Mouse (Mus musculus) ovary, adult 18-20 months (tissue): ENCODE measurements around the gene Gm12248.
A peak's percentile ranks its signal among the peaks of the same experiment; 100 is the strongest.
"Not testable (repeated sequence)": the region's sequence is repeated elsewhere in the genome, so short reads cannot be mapped to it uniquely, and the experiment has no call there.

ENCODE experiments used
- DNase-seq: peaks from one replicate; pipeline ENCODE4 v3.0.0; 2022; ENCODE audit warnings: low spot score, mixed read lengths

Gm12248 gene

GRCm38 (mm10) chr11:58102581-58103343 is 9.8 kb upstream of the Gm12248 start:
- DNase-seq, result no peak

- no peak for DNase-seq
Observed at GRCm38 (mm10) chr11:58102146-58102545, 9.2 kb upstream of the Gm12248 start.

DNA sequence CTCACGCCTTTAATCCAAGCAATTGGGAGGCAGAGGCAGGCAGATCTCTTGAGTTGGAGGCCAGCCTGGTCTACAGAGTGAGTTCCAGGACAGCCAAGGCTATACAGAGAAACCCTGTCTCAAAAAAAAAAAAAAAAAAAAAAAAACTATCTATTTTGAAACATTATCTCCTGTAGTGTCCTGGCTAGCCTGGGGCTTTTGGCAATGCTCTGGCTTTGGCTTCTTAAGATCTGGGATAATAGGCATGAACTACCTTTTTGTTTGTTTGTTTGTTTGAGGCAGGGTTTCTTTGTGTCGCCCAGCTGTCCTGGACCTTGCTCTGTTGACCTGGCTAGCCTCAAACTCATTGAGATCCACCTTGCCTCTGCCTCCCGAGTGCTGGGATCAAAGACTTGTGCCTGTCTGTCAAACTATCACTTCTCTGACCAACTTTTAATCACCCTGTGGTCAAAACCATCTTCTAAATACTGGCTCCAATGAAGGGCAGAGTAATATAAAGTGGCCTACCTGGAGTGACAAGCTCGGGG is 8.3 kb upstream of the Gm12248 start:
- DNase-seq, result no peak

DNA sequence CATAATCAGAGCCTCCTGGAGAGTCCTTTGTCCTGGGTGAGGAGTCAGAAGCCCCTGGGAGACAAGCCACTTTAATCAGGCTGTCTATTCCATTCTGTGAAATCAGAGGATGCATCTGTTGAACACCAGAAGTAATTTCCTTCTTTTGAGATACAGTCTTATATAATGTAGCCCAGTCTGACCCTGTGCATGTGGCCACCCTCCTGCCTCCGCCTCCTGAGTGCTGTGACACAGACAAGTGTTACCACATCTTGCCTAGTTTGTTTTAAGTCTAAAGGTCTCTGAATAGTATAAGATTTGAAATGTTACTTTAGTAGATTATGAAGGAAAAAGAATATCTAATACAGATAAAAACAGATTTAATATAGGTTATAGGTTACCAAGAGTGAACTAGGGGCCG is 7.1 kb upstream of the Gm12248 start:
- DNase-seq, result no peak

DNA sequence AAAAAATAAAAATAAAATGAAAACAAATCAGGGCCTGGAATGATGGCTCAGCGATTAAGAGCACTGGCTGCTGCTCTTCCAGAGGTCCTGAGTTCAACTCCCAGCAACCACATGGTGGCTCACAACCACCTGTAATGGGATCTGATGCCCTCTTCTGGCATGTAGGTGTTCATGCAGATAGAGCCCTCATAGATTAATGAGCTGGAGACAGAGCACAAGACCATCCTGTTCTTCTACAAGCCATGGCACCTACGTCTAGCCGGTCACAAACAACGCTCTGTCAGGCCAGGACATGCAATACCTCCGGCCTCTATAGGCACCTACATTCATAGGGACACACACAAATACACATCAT is 5.4 kb upstream of the Gm12248 start:
- not testable (repeated sequence) for DNase-seq

GRCm38 (mm10) chr11:58097621-58098365 is 4.9 kb upstream of the Gm12248 start:
- no peak for DNase-seq

DNA sequence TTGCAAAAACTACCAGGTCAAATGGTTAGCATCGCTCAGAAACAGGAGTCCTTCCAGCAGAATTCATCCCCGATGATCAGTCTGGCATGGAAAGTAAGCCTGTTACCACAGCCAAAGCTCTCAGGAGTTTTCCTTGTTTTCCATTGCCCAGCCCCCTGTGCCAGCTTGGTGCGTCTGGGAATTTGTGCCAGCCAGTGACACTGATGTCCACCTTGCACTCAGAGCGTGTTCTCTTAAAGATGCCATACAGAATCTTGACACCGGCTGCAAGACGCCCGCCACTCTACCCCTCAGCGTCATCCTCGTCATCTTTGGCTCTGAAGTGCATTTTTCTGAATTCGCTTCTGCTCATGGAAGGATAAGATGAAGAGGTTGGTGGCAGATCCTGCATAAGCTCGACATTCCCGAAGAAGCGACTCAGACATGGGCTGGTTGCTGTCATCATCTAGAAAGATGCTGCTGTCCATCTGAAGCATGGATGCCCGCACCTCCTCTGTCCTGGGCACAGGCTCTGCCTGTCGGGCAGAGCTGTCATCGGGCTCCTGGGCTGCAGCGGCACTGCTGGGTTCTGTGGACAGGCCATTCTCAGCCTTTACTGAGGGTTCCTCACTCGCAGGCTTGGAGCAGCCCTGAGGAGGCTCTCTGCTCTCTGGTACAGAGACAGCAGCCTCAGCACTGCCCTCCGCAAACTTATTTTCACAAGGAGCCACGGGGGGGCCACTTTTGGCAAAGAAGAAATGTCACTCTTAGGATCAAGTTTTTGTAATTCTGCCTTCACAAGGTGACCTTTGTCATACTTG is 4.1 kb upstream of the Gm12248 start:
- no peak for DNase-seq

DNA sequence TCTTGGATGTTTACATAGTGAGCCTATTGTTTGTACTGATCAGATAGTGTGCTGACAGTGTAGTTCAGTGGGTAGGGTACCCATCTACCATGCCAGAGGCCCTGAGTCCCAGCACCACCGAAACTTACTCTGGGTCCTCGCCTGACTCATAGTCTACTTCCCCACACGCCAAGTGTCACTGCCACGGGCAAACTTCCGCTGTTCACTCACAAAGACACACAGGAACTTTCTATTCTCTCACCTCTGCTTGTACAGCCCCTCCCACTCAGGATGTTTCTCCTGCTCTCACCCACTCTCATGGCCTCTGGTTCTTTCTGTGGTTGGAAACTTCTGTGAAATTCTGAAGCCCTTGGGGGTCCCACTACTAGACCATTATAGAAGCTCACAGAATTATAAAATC is 3.2 kb upstream of the Gm12248 start:
- DNase-seq, result no peak

- DNase-seq, result no peak
Observed at GRCm38 (mm10) chr11:58095561-58095960, 2.6 kb upstream of the Gm12248 start.

DNA sequence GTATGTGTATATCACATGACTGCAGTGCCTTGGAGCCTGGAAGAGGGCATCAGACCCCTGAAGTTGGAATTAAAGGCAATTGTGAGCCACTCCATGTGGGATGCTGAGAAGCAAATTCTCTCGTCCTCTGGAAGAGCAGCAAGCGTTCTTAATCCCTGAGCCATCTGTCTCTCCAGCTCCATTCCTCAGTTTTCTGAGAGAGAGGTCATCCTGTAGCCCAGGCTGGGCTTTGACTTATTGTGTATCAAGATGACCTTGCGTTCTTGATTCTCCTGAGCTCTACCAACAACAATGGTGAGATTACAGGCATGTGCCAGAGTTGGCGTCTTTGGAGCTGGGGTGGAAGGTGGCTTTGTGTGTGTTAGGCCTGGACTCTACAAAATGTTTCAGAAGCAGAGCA is 1.8 kb upstream of the Gm12248 start:
- DNase-seq, result no peak

- DNase-seq, result no peak
Observed at GRCm38 (mm10) chr11:58092541-58092940, 393 bp downstream of the Gm12248 start.

DNA sequence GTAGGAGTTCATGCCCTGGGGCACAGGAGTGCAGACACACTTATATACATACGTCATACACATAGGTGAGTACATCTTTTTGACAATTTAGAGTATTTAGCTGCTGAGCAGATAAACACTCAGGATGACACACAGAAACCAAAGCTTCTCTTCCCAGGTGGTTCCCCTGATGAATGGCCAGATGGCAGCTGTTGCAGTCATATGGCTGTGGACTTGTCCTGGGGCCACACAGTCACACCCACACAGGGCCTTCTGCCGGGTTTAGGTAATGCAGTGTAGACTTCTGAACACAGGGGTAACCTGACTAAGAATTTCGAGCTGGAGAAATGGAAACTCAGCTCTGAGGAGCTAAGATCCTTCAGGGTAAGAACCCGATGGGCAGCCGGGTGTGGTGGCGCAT is 11.2 kb downstream of the Gm12248 start:
- no peak for DNase-seq

- DNase-seq, result no peak
Observed at GRCm38 (mm10) chr11:58077270-58077669, 15.7 kb downstream of the Gm12248 start.

DNA sequence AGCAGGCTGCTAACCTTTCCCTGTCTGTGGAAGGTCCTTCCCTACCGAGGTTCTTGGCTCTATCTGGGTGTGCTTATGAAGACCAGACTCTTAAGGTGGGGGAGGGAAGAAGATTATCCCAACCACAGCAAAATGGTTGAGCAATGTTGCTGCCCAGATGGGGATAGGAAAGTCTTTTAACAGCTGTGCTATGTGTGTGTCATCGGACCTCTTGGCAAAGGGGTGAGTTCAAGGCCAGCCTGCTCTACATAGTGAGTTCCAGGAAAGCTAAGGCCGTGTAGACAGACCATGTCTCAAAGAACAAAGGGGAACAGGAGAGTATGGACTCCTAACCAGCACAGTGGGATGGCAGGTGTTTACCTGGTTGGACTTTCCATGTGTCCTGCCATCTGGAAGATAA is 20.0 kb downstream of the Gm12248 start:
- no peak for DNase-seq

GRCm38 (mm10) chr11:58065025-58065424 is 27.9 kb downstream of the Gm12248 start:
- DNase-seq, result no peak

DNA sequence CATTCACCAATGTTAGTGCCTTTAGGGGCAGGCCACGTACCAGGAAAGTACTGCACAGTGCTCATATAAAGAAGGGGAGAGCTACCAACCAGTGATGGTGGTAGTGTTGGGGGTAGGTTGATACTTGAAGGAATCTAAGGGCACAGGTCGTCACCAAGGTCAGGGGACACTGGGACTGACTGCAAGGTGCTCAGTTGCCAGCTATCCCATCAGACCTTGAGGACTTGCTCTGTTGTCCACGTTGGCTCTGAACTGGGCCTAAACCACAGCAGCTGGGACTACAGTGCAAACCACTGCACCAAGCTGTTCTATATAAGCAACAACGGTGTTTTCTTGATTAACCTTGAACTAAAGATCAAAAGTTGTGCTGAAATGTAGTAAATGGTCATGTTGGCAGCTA is 30.3 kb downstream of the Gm12248 start:
- no peak for DNase-seq

GRCm38 (mm10) chr11:58061218-58061617 is 31.7 kb downstream of the Gm12248 start:
- DNase-seq, result not testable (repeated sequence)

GRCm38 (mm10) chr11:58059752-58060151 is 33.2 kb downstream of the Gm12248 start:
- DNase-seq, result peak; percentile 56

DNA sequence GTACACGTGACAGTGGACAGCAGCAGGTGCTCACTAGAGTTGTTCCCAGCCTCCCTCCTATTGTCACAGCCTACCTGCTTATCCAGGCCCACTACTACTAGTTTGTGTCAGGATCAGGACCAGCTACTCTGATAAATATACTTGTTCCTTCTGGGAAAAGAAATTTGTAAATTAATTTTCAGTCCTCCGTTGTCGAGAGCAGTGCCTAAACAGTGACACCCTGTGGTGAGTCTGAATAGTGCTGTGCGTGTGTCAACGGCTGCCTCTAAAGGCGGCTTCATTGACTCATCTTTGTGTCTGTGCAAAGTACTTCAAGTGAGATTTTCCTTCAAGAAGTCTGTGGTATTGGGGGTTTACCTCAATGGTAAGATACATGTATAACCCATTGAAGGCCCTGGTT is 35.5 kb downstream of the Gm12248 start:
- no peak for DNase-seq

DNA sequence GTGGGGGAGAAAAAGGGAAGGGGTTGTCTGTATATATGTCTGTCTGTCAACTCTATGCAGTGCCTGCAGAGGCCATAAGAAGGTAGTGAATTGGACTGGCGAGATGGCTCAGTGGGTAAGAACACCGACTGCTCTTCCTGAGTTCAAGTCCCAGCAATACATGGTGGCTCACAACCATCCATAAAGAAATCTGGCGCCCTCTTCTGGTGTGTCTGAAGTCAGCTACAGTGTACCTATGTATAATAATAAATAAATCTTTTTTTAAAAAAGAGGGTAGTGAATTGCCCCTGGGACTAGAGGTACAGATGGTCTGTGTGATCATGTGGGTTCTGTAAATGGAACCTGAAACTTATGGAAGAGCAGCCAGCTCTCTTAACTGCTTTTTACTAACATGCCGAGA is 46.5 kb downstream of the Gm12248 start:
- DNase-seq, result no peak

GRCm38 (mm10) chr11:58042861-58043431 is 50.0 kb downstream of the Gm12248 start:
- no peak for DNase-seq

- DNase-seq, result no peak
Observed at GRCm38 (mm10) chr11:58039027-58039426, 53.9 kb downstream of the Gm12248 start.
